Mouse (Mus musculus): ENCODE measurements around the gene B830017H08Rik.

Gene B830017H08Rik

GRCm38 (mm10) chr16:17832821-17833220 is at the start of gene B830017H08Rik:
Gene B830017H08Rik, plus strand, starts transcription at chr16:17833121.
- DNase-seq (ENCODE audit: low spot score in 2 of 2): no peak

GRCm38 (mm10) chr16:17785337-17785736 is 47.6 kb upstream of the B830017H08Rik start:
- no peak for DNase-seq (ENCODE audit: low spot score in 2 of 2)

GRCm38 (mm10) chr16:17792728-17793127 is 40.2 kb upstream of the B830017H08Rik start:
- no peak for DNase-seq (ENCODE audit: low spot score in 2 of 2)

- DNase-seq (ENCODE audit: low spot score in 2 of 2): no peak
Measured at GRCm38 (mm10) chr16:17794047-17794446, 38.9 kb upstream of the B830017H08Rik start.

GRCm38 (mm10) chr16:17795643-17796042 is 37.3 kb upstream of the B830017H08Rik start:
- no peak for DNase-seq (ENCODE audit: low spot score in 2 of 2)

- no peak for DNase-seq (ENCODE audit: low spot score in 2 of 2)
Measured at GRCm38 (mm10) chr16:17796519-17796918, 36.4 kb upstream of the B830017H08Rik start.

- no peak for DNase-seq (ENCODE audit: low spot score in 2 of 2)
Measured at GRCm38 (mm10) chr16:17796971-17797811, 35.7 kb upstream of the B830017H08Rik start, which contains the start of gene Scarf2. Gene Scarf2, plus strand, starts transcription at chr16:17797282.

GRCm38 (mm10) chr16:17797812-17798311 is 35.1 kb upstream of the B830017H08Rik start:
- no peak for DNase-seq (ENCODE audit: low spot score in 2 of 2)

GRCm38 (mm10) chr16:17798321-17799180 is 34.4 kb upstream of the B830017H08Rik start:
- DNase-seq (ENCODE audit: low spot score in 2 of 2): no peak

GRCm38 (mm10) chr16:17799584-17799983 is 33.3 kb upstream of the B830017H08Rik start:
- no peak for DNase-seq (ENCODE audit: low spot score in 2 of 2)

GRCm38 (mm10) chr16:17801777-17802455 is 31.0 kb upstream of the B830017H08Rik start:
- no peak for DNase-seq (ENCODE audit: low spot score in 2 of 2)

GRCm38 (mm10) chr16:17802456-17802838 is 30.5 kb upstream of the B830017H08Rik start:
- no peak for DNase-seq (ENCODE audit: low spot score in 2 of 2)

GRCm38 (mm10) chr16:17802839-17803674 is 29.9 kb upstream of the B830017H08Rik start:
- peak in 1 of 2 experiments; percentile 43 for DNase-seq (ENCODE audit: low spot score in 2 of 2)

- no peak for DNase-seq (ENCODE audit: low spot score in 2 of 2)
Measured at GRCm38 (mm10) chr16:17803675-17804448, 29.1 kb upstream of the B830017H08Rik start.

GRCm38 (mm10) chr16:17804449-17804912 is 28.4 kb upstream of the B830017H08Rik start:
- no peak for DNase-seq (ENCODE audit: low spot score in 2 of 2)

GRCm38 (mm10) chr16:17804982-17805381 is 27.9 kb upstream of the B830017H08Rik start:
- DNase-seq (ENCODE audit: low spot score in 2 of 2): no peak

GRCm38 (mm10) chr16:17806581-17807191 is 26.2 kb upstream of the B830017H08Rik start:
- no peak for DNase-seq (ENCODE audit: low spot score in 2 of 2)

- peak; percentile 69 to 73 for DNase-seq (ENCODE audit: low spot score in 2 of 2)
Measured at GRCm38 (mm10) chr16:17807192-17808009, 25.5 kb upstream of the B830017H08Rik start.
